Mouse (Mus musculus) MEL (cell line): Measurements from ENCODE around the gene Irf2bp1. TPM values are rescaled to one million over a fixed set of nuclear protein-coding genes. Genes with fewer than 3 reads are reported as not detected.

ENCODE experiments used
- DNase-seq: peaks from one replicate; pipeline ENCODE4 v3.0.0; 2011; ENCODE audit warnings: low read depth, low spot score
- H3K27ac ChIP-seq: 2 replicates; pipeline ENCODE4 v1.5.1; 2012; ENCODE audit warnings: low read depth, mild to moderate bottlenecking, control low read depth, low read length, moderate library complexity; ENCODE audit not compliant: control insufficient read depth
- H3K27me3 ChIP-seq, 2 experiments: fragments of 150-350 bp in 1 of 2; sonication (generic) in 1 of 2; 2 replicates each; pipeline ENCODE4 v1.6.1; 2012; ENCODE audit warnings: low read length in 2 of 2, mild to moderate bottlenecking in 2 of 2, improper control_type of control experiment in 1 of 2, moderate library complexity in 1 of 2; ENCODE audit not compliant: insufficient read depth in 2 of 2, control insufficient read depth in 1 of 2
- H3K36me3 ChIP-seq, 2 experiments: 2 replicates each; pipeline ENCODE4 v1.6.1; 2012 to 2014; ENCODE audit warnings: low read length in 2 of 2, improper control_type of control experiment in 1 of 2, inconsistent platforms in 1 of 2, mild to moderate bottlenecking in 1 of 2; ENCODE audit not compliant: insufficient read depth in 2 of 2, control insufficient read depth in 1 of 2
- H3K4me1 ChIP-seq, 2 experiments: fragments of 150-350 bp in 1 of 2; sonication (generic) in 1 of 2; 2 replicates each; pipeline ENCODE4 v1.6.1; 2012; ENCODE audit warnings: low read length in 2 of 2, improper control_type of control experiment in 1 of 2, mild to moderate bottlenecking in 1 of 2; ENCODE audit not compliant: insufficient read depth in 2 of 2, control insufficient read depth in 1 of 2
- H3K4me3 ChIP-seq, 2 experiments: fragments of 150-350 bp in 1 of 2; sonication (generic) in 1 of 2; 2 replicates each; pipeline ENCODE4 v1.5.1; 2012; ENCODE audit warnings: low read depth in 2 of 2, low read length in 2 of 2, mild to moderate bottlenecking in 2 of 2, moderate library complexity in 2 of 2, control low read depth in 1 of 2, improper control_type of control experiment in 1 of 2; ENCODE audit not compliant: control insufficient read depth in 1 of 2, insufficient read depth in 1 of 2
- H3K79me2 ChIP-seq: 2 replicates; pipeline ENCODE4 v1.6.1; 2012; ENCODE audit warnings: mild to moderate bottlenecking, low read length, moderate library complexity; ENCODE audit not compliant: control insufficient read depth, poor library complexity, insufficient read depth
- H3K9ac ChIP-seq: 2 replicates; pipeline ENCODE4 v1.6.1; 2012; ENCODE audit warnings: low read depth, mild to moderate bottlenecking, control low read depth, low read length, moderate library complexity; ENCODE audit not compliant: control insufficient read depth, poor library complexity, severe bottlenecking
- H3K9me3 ChIP-seq: fragments of 150-350 bp; sonication (generic); replicated peaks from 2 replicates; pipeline ENCODE4 v1.6.1; 2012; ENCODE audit warnings: mild to moderate bottlenecking, low read length, improper control_type of control experiment, moderate library complexity; ENCODE audit not compliant: insufficient read depth
- CHD1 ChIP-seq: IDR thresholded peaks from 2 replicates; pipeline ENCODE4 v1.6.1; 2012; ENCODE audit warnings: low read depth, mild to moderate bottlenecking, inconsistent platforms, low read length, improper control_type of control experiment
- CHD2 ChIP-seq: IDR thresholded peaks from 2 replicates; pipeline ENCODE4 v1.6.1; 2011; ENCODE audit warnings: low read length, improper control_type of control experiment
- E2F4 ChIP-seq: IDR thresholded peaks from 2 replicates; pipeline ENCODE4 v1.6.1; 2011; ENCODE audit warnings: low read depth, low read length, improper control_type of control experiment, borderline replicate concordance
- ELF1 ChIP-seq: IDR thresholded peaks from 2 replicates; pipeline ENCODE4 v1.6.1; 2014; ENCODE audit warnings: low read depth, mild to moderate bottlenecking, inconsistent platforms, low read length, improper control_type of control experiment, moderate library complexity
- EP300 ChIP-seq, 2 experiments: IDR thresholded peaks; 2 replicates each; pipeline ENCODE4 v1.6.1; 2011; ENCODE audit warnings: improper control_type of control experiment in 2 of 2, low read length in 2 of 2, low read depth in 1 of 2, mild to moderate bottlenecking in 1 of 2
- ETS1 ChIP-seq: IDR thresholded peaks from 2 replicates; pipeline ENCODE4 v1.6.1; 2012; ENCODE audit warnings: low read depth, mild to moderate bottlenecking, inconsistent platforms, low read length, improper control_type of control experiment, moderate library complexity
- GABPA ChIP-seq: IDR thresholded peaks from 2 replicates; pipeline ENCODE4 v1.6.1; 2012; ENCODE audit warnings: low read depth, mild to moderate bottlenecking, inconsistent platforms, low read length, improper control_type of control experiment, moderate library complexity
- GATA1 ChIP-seq: IDR thresholded peaks from 2 replicates; pipeline ENCODE4 v1.6.1; 2011; ENCODE audit warnings: low read depth, low read length, improper control_type of control experiment
- JUND ChIP-seq: IDR thresholded peaks from 2 replicates; pipeline ENCODE4 v1.6.1; 2011; ENCODE audit warnings: low read depth, mild to moderate bottlenecking, improper control_type of control experiment, low read length
- MAFK ChIP-seq: IDR thresholded peaks from 2 replicates; pipeline ENCODE4 v1.6.1; 2011; ENCODE audit warnings: low read depth, mild to moderate bottlenecking, low read length, improper control_type of control experiment, borderline replicate concordance
- MAX ChIP-seq: IDR thresholded peaks from 2 replicates; pipeline ENCODE4 v1.6.1; 2011; ENCODE audit warnings: low read length, improper control_type of control experiment
- MXI1 ChIP-seq: IDR thresholded peaks from 2 replicates; pipeline ENCODE4 v1.6.1; 2011; ENCODE audit warnings: mild to moderate bottlenecking, low read depth, low read length, improper control_type of control experiment
- MYB ChIP-seq: IDR thresholded peaks from 2 replicates; pipeline ENCODE4 v1.6.1; 2011; ENCODE audit warnings: mild to moderate bottlenecking, low read depth, low read length, improper control_type of control experiment
- MYC ChIP-seq: IDR thresholded peaks from 2 replicates; pipeline ENCODE4 v1.6.1; 2011; ENCODE audit warnings: low read depth, mild to moderate bottlenecking, low read length, improper control_type of control experiment, moderate library complexity
- NELFE ChIP-seq: IDR thresholded peaks from 2 replicates; pipeline ENCODE4 v1.6.1; 2011; ENCODE audit warnings: low read depth, low read length, improper control_type of control experiment
- POLR2A ChIP-seq, 2 experiments: IDR thresholded peaks; 2 replicates each; pipeline ENCODE4 v1.6.1; 2011 to 2012; ENCODE audit warnings: low read length in 2 of 2, mild to moderate bottlenecking in 2 of 2, control low read depth in 1 of 2, improper control_type of control experiment in 1 of 2, low read depth in 1 of 2, moderate library complexity in 1 of 2; ENCODE audit not compliant: control insufficient read depth in 1 of 2, insufficient read depth in 1 of 2, poor library complexity in 1 of 2
- POLR2AphosphoS2 ChIP-seq: IDR thresholded peaks from 2 replicates; pipeline ENCODE4 v1.6.1; 2011; ENCODE audit warnings: low read length, improper control_type of control experiment
- POLR2AphosphoS5 ChIP-seq: IDR thresholded peaks from 2 replicates; pipeline ENCODE4 v1.6.1; 2012; ENCODE audit warnings: low read depth, borderline replicate concordance, mild to moderate bottlenecking, inconsistent platforms, low read length, moderate library complexity, mixed read lengths
- RAD21 ChIP-seq: IDR thresholded peaks from 2 replicates; pipeline ENCODE4 v1.6.1; 2011; ENCODE audit warnings: mild to moderate bottlenecking, low read depth, low read length, improper control_type of control experiment
- SIN3A ChIP-seq: IDR thresholded peaks from 2 replicates; pipeline ENCODE4 v1.6.1; 2012; ENCODE audit warnings: low read length, improper control_type of control experiment, inconsistent platforms
- TAL1 ChIP-seq: IDR thresholded peaks from 2 replicates; pipeline ENCODE4 v1.6.1; 2012; ENCODE audit warnings: mild to moderate bottlenecking, inconsistent platforms, low read length, moderate library complexity, mixed read lengths
- TBP ChIP-seq: IDR thresholded peaks from 2 replicates; pipeline ENCODE4 v1.8.0; 2011; ENCODE audit warnings: low read depth, low read length, improper control_type of control experiment
- TCF12 ChIP-seq: IDR thresholded peaks from 2 replicates; pipeline ENCODE4 v1.6.1; 2014; ENCODE audit warnings: low read depth, mild to moderate bottlenecking, inconsistent platforms, low read length, improper control_type of control experiment, moderate library complexity
- UBTF ChIP-seq: IDR thresholded peaks from 2 replicates; pipeline ENCODE4 v1.6.1; 2012; ENCODE audit warnings: low read depth, mild to moderate bottlenecking, inconsistent platforms, low read length, improper control_type of control experiment, moderate library complexity, borderline replicate concordance; ENCODE audit not compliant: insufficient read depth
- USF1 ChIP-seq: IDR thresholded peaks from 2 replicates; pipeline ENCODE4 v1.6.1; 2014; ENCODE audit warnings: low read depth, mild to moderate bottlenecking, inconsistent platforms, low read length, improper control_type of control experiment, moderate library complexity
- USF2 ChIP-seq, 2 experiments: IDR thresholded peaks; 2 replicates each; pipeline ENCODE4 v1.6.1; 2011 to 2012; ENCODE audit warnings: improper control_type of control experiment in 2 of 2, low read length in 2 of 2, borderline replicate concordance in 1 of 2, inconsistent platforms in 1 of 2, low read depth in 1 of 2, mild to moderate bottlenecking in 1 of 2; ENCODE audit not compliant: insufficient read depth in 1 of 2
- ZC3H11A ChIP-seq: IDR thresholded peaks from 2 replicates; pipeline ENCODE4 v1.6.1; 2012; ENCODE audit warnings: low read depth, mild to moderate bottlenecking, inconsistent platforms, low read length, improper control_type of control experiment
- ZKSCAN1 ChIP-seq: IDR thresholded peaks from 2 replicates; pipeline ENCODE4 v1.6.1; 2012; ENCODE audit warnings: low read depth, mild to moderate bottlenecking, inconsistent platforms, low read length, improper control_type of control experiment, moderate library complexity
- ZMIZ1 ChIP-seq: IDR thresholded peaks from 2 replicates; pipeline ENCODE4 v1.6.1; 2012; ENCODE audit warnings: low read depth, mild to moderate bottlenecking, inconsistent platforms, low read length, improper control_type of control experiment, moderate library complexity
- ZNF384 ChIP-seq: IDR thresholded peaks from 2 replicates; pipeline ENCODE4 v1.6.1; 2012; ENCODE audit warnings: low read depth, mild to moderate bottlenecking, inconsistent platforms, low read length, improper control_type of control experiment
- polyA plus RNA-seq, 2 experiments: library from polyadenylated mRNA; stranded (reverse) in 1 of 2; unstranded in 1 of 2; fragments of >175 nt in 1 of 2; fragments of >200 nt in 1 of 2; gene quantifications; 2 replicates each; pipeline versions ENCODE4 v1.2.1 to v1.2.4; 2012; ENCODE audit warnings: low replicate concordance in 2 of 2, low read depth in 1 of 2; ENCODE audit not compliant: insufficient read length in 2 of 2, insufficient read depth in 1 of 2, missing spikeins in 1 of 2
- total RNA-seq: library from RNA; depleted of rRNA; stranded (reverse); fragments of 300-350 nt; gene quantifications from 2 replicates; pipeline ENCODE4 v1.2.3, GENCODE M21; 2012

Gene Irf2bp1
- total and polyA plus RNA-seq, 3 experiments, result 33.1 to 41.1 TPM; not detected in 1

DNA sequence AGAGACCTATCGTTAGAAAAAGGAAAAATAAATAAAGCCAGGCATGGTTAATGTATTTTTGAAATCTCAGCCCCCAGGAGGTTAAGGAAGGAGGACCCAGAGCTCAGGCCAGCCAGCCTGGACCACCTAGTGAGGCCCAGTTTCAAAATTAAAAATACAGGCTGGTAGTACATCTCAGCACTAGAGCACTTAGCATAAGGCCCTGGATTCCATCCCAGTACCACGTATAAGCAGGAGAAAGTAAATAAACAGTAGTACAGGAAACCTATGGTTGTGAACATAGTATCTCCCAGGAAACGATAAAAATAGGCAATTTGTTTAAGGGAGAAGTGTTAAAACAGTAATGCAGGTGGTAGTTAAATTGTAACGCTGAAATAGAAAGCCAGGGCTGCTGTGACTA is 1.7 kb upstream of the Irf2bp1 start:
- peak overlapping the region; percentile 84 for H3K27ac ChIP-seq
- peaks cover 5 to 21% of the 10 kb centered on the region in 2 experiments; a peak in 3 of 4 replicates for H3K4me1 ChIP-seq
- H3K79me2 ChIP-seq, result peaks cover 30% of the 10 kb centered on the region
- TF ChIP-seq CHD2 (no peak), MXI1 (no peak), POLR2AphosphoS2 (no peak), TAL1 (no peak)
- no peaks in the 10 kb centered on the region for H3K27me3 ChIP-seq
- H3K9ac ChIP-seq, result peak overlapping the region; percentile 88
- DNase-seq, result no peak
- peak overlapping the region; percentile 56 to 65 for H3K4me3 ChIP-seq
- H3K9me3 ChIP-seq, result no peaks in the 10 kb centered on the region
- H3K36me3 ChIP-seq, result peaks cover 0 to 15% of the 10 kb centered on the region in 2 experiments; a peak in 3 of 4 replicates

DNA sequence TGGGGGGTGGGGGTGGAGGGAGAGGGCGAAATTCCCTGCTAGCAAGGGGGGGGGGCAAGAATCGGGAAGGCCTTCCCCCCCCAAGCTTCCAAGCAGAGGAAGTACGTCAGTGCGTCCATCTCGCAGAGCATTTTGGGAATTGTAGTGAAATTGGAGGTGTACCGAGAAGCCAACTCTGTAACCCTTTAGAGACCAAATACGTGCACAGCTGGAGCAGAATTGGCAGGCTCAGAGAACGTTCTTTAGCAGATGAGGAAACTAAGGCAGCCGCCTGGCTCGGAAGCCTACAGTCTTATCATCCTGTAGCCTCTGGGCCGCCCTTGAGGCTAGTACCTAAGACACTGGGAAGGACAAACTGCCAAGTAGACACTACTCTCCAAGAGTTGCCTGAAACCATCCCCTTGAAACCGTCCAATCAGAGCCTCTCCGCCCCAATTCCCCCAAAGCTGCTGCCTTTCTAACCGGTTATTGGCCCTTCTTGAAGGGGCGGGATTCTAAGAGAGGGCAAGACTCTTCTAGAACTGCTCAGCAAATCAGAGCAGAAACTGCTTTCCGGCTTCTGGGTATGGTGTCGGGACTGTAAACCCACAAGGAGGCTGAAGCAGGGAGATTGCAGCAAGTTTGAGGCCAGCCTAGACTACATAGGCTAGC is 871 bp upstream of the Irf2bp1 start:
- H3K27ac ChIP-seq, result peak overlapping the region; percentile 84
- H3K4me1 ChIP-seq, result peaks cover 5 to 21% of the 10 kb centered on the region in 2 experiments; a peak in 3 of 4 replicates
- peaks cover 30% of the 10 kb centered on the region for H3K79me2 ChIP-seq
- no peaks in the 10 kb centered on the region for H3K27me3 ChIP-seq
- DNase-seq, result peak; percentile 96
- H3K4me3 ChIP-seq, result peak overlapping the region; percentile 56 to 65
- no peaks in the 10 kb centered on the region for H3K9me3 ChIP-seq
- peaks cover 0 to 15% of the 10 kb centered on the region in 2 experiments; a peak in 3 of 4 replicates for H3K36me3 ChIP-seq
- H3K9ac ChIP-seq, result peak overlapping the region; percentile 88
- TF ChIP-seq EP300 (IDR thresholded peaks at IDR 0.05; ENCODE audit: low read depth in 1 of 2, low read length in 2 of 2) (no peak), POLR2AphosphoS5 (no peak), SIN3A (peak; percentile 92), ZNF384 (no peak; the same call in 1 of the 2 replicates), POLR2A (IDR thresholded peaks at IDR 0.05; ENCODE audit: control insufficient read depth in 1 of 2, insufficient read depth in 1 of 2, low read depth in 1 of 2, low read length in 2 of 2, poor library complexity in 1 of 2) (peak in 1 of 2 experiments; percentile 40; a peak in 1 of 4 replicates), MYB (no peak), MXI1 (peak; percentile 31; the same call in 1 of the 2 replicates), USF1 (no peak), ZC3H11A (no peak), POLR2AphosphoS2 (no peak), ZKSCAN1 (no peak), GABPA (no peak), GATA1 (no peak), RAD21 (no peak), UBTF (no peak), E2F4 (no peak), TAL1 (no peak), TCF12 (peak; percentile 11; the same call in 1 of the 2 replicates), JUND (no peak), CHD2 (no peak), USF2 (IDR thresholded peaks at IDR 0.05; ENCODE audit: borderline replicate concordance in 1 of 2, insufficient read depth in 1 of 2, low read depth in 1 of 2, low read length in 2 of 2) (no peak), MAX (0 out of 2 replicates have a peak, but pooled peaks have one; percentile 6), MAFK (no peak), MYC (no peak), TBP (0 out of 2 replicates have a peak, but pooled peaks have one; percentile 59), ZMIZ1 (no peak), ELF1 (peak; percentile 76), NELFE (peak; percentile 71; the same call in 1 of the 2 replicates), CHD1 (no peak), ETS1 (peak; percentile 55; the same call in 1 of the 2 replicates)
